Mouse (Mus musculus) stomach, postnatal 0 days (tissue): ENCODE measurements around the gene Skil.

ENCODE experiments used
- CTCF ChIP-seq: IDR thresholded peaks from 2 replicates; pipeline ENCODE4 v1.5.1; 2016; ENCODE audit warnings: antibody characterized with exemption, low read depth, mild to moderate bottlenecking, moderate library complexity
- EP300 ChIP-seq: optimal IDR thresholded peaks from 2 replicates; pipeline ENCODE3; 2016; ENCODE audit warnings: antibody characterized with exemption

DNA sequence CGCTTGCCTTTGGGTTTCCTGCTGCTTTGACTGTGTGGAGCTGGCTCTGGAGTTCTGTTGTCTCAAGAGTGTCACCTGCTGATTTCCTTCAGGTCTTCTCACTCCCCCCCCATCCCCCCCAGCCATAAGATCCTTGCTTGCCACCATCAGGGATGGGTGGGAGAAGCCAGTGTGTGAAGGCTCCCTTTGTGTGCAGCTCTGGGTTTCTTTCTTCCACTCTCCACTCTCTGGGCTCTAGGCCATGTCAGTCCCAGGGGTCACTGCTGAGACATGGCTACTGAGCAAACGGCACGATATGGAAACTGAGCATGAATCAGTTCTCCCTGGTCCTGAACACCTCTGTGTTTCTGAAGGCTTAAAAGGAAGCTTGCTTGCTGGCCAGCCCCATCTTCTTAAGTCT is 61.3 kb downstream of the Skil start:
- TF ChIP-seq EP300 (no peak), CTCF (no peak)
